Mouse (Mus musculus): ENCODE measurements around the gene Hhipl1.

DNA sequence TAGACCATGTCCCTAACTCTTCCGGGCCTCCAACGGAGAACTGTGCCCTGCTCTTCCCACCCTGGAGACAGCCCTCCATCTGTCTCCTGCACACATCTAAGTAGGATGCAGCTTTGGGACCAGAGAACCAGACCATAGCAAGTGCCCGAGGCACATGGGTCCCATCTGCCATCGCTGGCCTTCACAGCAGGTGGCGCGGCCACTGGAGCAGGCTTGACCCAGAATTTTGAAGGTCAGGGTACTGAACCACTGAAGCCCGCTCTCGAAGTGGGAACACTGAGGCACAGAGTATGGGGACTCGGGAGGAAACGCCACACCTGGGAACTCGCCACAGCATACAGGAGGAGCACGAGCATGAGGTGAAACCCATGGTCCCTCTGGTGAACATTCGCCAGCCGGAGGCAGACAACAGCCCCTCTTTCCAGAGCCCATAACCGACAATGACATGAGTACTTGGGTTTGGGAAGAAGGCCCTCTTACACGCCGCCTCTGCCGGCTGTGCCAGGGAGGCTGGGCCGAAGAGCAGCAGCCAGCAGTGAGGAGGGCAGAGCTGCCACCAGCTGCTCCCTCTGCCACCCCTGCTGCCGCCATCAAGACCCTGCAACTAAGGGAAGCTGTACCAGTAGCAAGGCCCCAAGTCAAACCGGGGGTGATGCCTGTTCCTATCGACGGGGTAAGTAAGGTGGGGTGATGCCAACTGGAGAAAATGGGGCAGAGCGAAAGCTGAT, 46.6 kb upstream of the Hhipl1 start:
- no peak for TF ChIP-seq CTCF (IDR thresholded peaks at IDR 0.05; ENCODE audit: extremely low read depth, insufficient read depth, insufficient read length, insufficient replicate concordance)
- TF ChIP-seq POLR2A (IDR thresholded peaks at IDR 0.05; ENCODE audit: low read depth, low read length), result no peak

Data from spleen, adult 2 months (tissue).